Mouse (Mus musculus): ENCODE results near the gene Heatr5b. TPM values are rescaled to one million over a fixed set of nuclear protein-coding genes. Genes with fewer than 3 reads are reported as not detected.

The Heatr5b gene
- 14.4 and 16.3 TPM in 2 replicates for polyA plus RNA-seq (2015; fragmentation: Nextera tagmentation; extraction: Ambion mirVana)

DNA sequence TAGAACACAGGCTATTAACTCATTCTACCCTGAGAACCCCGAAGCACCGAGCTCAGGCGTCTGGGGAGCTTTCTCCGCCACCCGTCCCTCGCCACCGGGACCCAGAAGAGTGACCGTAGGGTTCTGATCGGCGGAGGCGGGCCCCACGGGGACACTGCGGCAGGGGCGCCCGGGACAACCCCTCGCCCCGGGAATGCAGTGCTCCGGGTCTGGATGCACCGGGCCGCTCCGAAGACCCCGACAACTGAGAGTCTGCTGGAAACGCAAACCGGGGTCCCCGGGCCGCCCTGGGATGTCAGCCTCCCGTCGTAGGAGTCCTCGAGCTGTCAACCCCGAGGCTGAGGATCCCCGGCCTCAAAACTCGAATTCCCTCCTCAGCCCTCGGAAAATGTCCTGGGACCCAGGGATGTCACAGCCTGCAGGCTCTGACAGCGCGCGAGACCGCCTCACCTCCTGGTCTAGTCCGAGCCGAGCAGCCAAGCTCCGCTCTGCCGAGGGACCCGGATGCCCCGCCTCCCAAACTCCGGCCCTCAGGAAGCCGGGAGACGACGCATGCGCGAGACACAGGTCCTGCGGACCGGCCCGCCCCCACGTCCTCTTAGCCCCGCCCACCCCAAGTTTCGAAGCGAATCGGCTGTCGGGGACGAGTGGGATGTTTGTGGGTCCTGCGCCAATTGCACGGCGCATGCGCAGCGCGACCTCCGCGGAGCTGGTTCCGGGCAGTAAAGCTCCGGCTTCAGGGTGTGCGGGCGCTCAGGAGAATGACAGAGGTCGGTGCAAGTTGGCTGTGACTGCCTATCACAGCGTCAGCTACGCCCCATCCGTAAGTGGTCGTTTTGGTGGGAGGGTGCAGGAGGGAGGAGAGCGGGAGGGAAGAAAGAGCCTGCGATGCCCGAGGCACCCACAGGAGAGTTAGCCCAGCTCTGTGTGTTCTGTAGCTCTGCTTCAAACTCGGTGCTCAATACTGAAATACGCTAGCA lies at the start of gene Heatr5b, which contains the start of gene Gpatch11:
Gene Heatr5b (minus strand): TSS at position 509 of the 980 bp plus-strand sequence.
Gene Gpatch11 (plus strand): TSS at position 712 of the 980 bp plus-strand sequence.
- WGBS, result 0% methylated on average over 81 of the region's 81 CpGs
- peak; percentile 99 for ATAC-seq (ENCODE audit: low read depth)
- peaks cover 8% of the 10 kb centered on the region for H3K36me3 ChIP-seq (ENCODE audit: control insufficient read depth, insufficient read depth, low read length)

DNA sequence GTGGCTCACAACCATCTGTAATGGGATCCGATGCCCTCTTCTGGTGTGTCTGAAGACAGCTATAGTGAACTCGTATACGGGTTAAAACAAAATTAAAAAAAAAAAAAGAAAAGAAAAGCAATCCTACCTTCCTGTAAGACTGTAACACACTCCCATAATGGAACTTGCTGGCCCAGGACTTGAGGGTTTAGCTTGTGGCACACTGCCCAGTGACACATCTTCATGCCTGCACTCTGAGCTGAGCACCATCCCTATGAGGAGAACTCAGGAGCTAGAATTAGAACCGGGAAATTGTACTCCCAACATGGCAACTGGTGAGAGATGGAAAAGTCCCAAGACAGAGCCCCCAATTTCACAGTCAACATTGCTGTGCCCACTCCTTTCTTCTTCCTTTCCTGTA lies 48.1 kb upstream of the Heatr5b start:
- no peaks in the 10 kb centered on the region for H3K27me3 ChIP-seq (ENCODE audit: control insufficient read depth, insufficient read depth, low read depth, low read length)
- WGBS, result 90% methylated on average over 4 of the region's 4 CpGs
- H3K36me3 ChIP-seq (ENCODE audit: control insufficient read depth, insufficient read depth, low read length), result no peaks in the 10 kb centered on the region
- H3K4me2 ChIP-seq (ENCODE audit: low read depth, low read length), result no peak overlapping the region
- no peak for ATAC-seq (ENCODE audit: low read depth)
- H3K27ac ChIP-seq (ENCODE audit: low read length), result no peak overlapping the region
- H3K9me3 ChIP-seq (ENCODE audit: control insufficient read depth, low read length), result peaks cover 3% of the 10 kb centered on the region; the same call in 1 of the 2 replicates
- no peak overlapping the region for H3K4me3 ChIP-seq (ENCODE audit: low read length)
- H3K9ac ChIP-seq (ENCODE audit: low read length), result no peak overlapping the region
- H3K4me1 ChIP-seq (replicated peaks; ENCODE audit: control insufficient read depth, insufficient read depth, low read length), result peaks cover 6% of the 10 kb centered on the region; the same call in 1 of the 2 replicates

More for the DNA sequence above, at the start of gene Heatr5b, which contains the start of gene Gpatch11:
- H3K27me3 ChIP-seq (ENCODE audit: control insufficient read depth, insufficient read depth, low read depth, low read length), result no peaks in the 10 kb centered on the region
- peak within 1 kb of the TSS; percentile 94 for H3K4me2 ChIP-seq (ENCODE audit: low read depth, low read length)
- H3K4me1 ChIP-seq (replicated peaks; ENCODE audit: control insufficient read depth, insufficient read depth, low read length), result peaks cover 2% of the 10 kb centered on the region; the same call in 1 of the 2 replicates
- peak within 1 kb of the TSS; percentile 94 for H3K4me3 ChIP-seq (ENCODE audit: low read length)
- no peaks in the 10 kb centered on the region for H3K9me3 ChIP-seq (ENCODE audit: control insufficient read depth, low read length)
- peak within 1 kb of the TSS; percentile 86 for H3K9ac ChIP-seq (ENCODE audit: low read length)
- peak within 1 kb of the TSS; percentile 88 for H3K27ac ChIP-seq (ENCODE audit: low read length)

DNA sequence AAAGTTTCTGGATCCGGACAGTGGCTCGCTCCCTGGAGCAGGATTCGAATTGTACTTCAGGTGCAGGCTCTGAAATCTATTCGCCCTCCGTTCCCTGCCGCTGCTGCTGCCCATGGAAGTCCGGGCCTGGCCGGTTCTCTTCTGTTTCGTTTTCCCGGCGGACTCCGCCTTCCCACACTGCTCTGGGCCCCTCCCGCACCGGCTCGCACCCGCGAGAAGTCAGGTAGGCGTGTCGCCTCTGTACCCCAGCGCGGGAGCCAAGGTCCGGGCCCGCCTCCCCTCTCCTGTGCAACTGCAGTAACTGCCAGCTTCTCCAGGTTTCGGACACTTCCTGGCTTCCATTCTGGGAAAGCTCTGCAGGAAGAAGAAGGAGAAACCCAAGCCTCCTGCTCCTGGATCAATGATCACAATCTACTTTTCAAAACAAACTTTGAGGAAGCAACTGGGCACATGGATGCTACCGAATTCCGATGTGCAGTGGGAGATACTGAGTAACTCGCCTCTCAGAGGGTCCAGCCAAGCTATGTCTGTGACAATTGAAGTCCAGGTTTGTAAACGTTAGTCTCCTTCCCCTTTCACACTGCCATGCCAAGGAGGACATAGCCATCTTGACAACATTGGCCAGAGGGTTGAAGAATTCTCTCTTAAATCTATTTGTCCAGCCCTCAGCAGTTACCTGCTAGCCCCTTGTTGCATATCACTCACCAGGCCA lies 47.4 kb upstream of the Heatr5b start, which contains the start of gene Eif2ak2:
Gene Eif2ak2 (minus strand): TSS at position 173 of the 712 bp plus-strand sequence.
- Histone ChIP-seq H3K4me2 (ENCODE audit: low read depth, low read length) (peak within 1 kb of the TSS; percentile 54), H3K4me1 (replicated peaks; ENCODE audit: control insufficient read depth, insufficient read depth, low read length) (peaks cover 6% of the 10 kb centered on the region; the same call in 1 of the 2 replicates), H3K36me3 (ENCODE audit: control insufficient read depth, insufficient read depth, low read length) (no peaks in the 10 kb centered on the region), H3K4me3 (ENCODE audit: low read length) (peak within 1 kb of the TSS; percentile 73), H3K27me3 (ENCODE audit: control insufficient read depth, insufficient read depth, low read depth, low read length) (no peaks in the 10 kb centered on the region), H3K9ac (ENCODE audit: low read length) (peak within 1 kb of the TSS; percentile 80), H3K27ac (ENCODE audit: low read length) (peak within 1 kb of the TSS; percentile 86), H3K9me3 (ENCODE audit: control insufficient read depth, low read length) (peaks cover 3% of the 10 kb centered on the region; the same call in 1 of the 2 replicates)
- ATAC-seq (ENCODE audit: low read depth), result peak; percentile 99
- under 1% methylated on average over 28 of the region's 28 CpGs for WGBS

DNA sequence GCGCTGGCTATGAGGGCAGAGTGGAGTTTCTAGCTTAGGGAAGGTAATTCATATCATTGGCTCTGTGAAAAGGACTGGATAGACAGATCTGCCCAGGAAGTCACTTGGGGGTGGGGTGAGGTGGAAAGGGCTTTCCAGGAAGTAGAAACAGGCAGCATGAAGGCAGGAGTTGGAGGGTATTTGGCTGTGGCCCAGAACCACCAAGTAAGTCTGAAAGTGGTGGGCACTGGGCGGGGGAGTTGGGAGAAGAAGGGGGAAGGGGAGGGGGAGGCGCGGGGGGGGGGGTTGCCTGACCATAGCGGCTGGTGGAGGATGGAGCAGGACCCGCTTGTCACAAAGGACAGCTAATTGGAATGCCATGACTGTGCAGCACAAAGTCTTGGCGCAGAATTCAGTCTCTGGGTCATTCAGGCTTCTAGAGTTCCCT lies 46.7 kb upstream of the Heatr5b start:
- ATAC-seq (ENCODE audit: low read depth), result peak; percentile 65
- peak overlapping the region; percentile 80 for H3K9ac ChIP-seq (ENCODE audit: low read length)
- H3K4me1 ChIP-seq (replicated peaks; ENCODE audit: control insufficient read depth, insufficient read depth, low read length), result peaks cover 6% of the 10 kb centered on the region; the same call in 1 of the 2 replicates
- H3K36me3 ChIP-seq (ENCODE audit: control insufficient read depth, insufficient read depth, low read length), result peaks cover 2% of the 10 kb centered on the region; the same call in 1 of the 2 replicates
- 12% methylated on average over 4 of the region's 7 CpGs for WGBS
- no peaks in the 10 kb centered on the region for H3K27me3 ChIP-seq (ENCODE audit: control insufficient read depth, insufficient read depth, low read depth, low read length)
- peak overlapping the region; percentile 73 for H3K4me3 ChIP-seq (ENCODE audit: low read length)
- peak overlapping the region; percentile 86 for H3K27ac ChIP-seq (ENCODE audit: low read length)
- H3K9me3 ChIP-seq (ENCODE audit: control insufficient read depth, low read length), result peaks cover 3% of the 10 kb centered on the region; the same call in 1 of the 2 replicates
- peak overlapping the region; percentile 54 for H3K4me2 ChIP-seq (ENCODE audit: low read depth, low read length)

DNA sequence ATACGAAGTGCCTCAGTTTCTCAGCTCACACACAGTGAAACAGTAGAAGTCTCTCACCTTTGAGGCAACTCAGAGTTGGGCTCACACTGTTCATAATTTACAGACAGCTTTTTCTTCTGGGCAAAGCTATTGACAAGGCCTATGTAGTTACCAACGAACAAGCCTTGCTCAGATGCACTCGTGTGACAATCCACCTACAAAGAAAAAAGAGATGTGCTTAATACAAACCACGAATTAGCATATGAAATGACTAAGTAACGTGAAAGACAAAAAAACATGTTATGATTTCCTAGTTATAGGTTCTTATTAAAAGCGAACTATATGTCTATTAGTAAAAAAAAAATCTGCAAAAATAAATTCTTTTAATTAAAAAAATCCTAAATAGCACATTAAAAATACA lies 38.7 kb upstream of the Heatr5b start:
- Histone ChIP-seq H3K4me2 (ENCODE audit: low read depth, low read length) (no peak overlapping the region), H3K27ac (ENCODE audit: low read length) (no peak overlapping the region), H3K9me3 (ENCODE audit: control insufficient read depth, low read length) (no peaks in the 10 kb centered on the region), H3K4me1 (replicated peaks; ENCODE audit: control insufficient read depth, insufficient read depth, low read length) (no peaks in the 10 kb centered on the region), H3K4me3 (ENCODE audit: low read length) (no peak overlapping the region), H3K27me3 (ENCODE audit: control insufficient read depth, insufficient read depth, low read depth, low read length) (no peaks in the 10 kb centered on the region), H3K36me3 (ENCODE audit: control insufficient read depth, insufficient read depth, low read length) (peaks cover 4% of the 10 kb centered on the region; the same call in 1 of the 2 replicates), H3K9ac (ENCODE audit: low read length) (no peak overlapping the region)
- 90% methylated on average over 6 of the region's 6 CpGs for WGBS
- ATAC-seq (ENCODE audit: low read depth), result no peak

DNA sequence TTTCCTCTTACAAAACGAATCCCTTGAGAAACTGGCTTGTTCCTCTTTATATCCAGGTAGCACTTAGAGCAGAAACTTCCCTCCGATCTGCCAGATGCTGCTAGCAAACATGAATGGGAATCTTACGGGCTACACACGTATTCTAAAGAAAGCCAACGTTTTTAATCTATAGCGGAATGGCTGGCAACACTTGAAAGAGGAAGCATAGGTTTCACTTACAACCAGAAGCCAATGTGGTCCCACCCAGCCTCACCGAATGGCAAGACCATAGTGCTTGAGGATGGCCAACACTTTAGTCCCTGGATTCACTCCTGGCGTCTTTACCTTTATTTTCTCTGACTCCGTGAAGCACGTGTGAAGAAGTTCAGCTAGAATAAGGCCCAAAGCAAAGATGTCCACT lies 21.1 kb upstream of the Heatr5b start:
- H3K27me3 ChIP-seq (ENCODE audit: control insufficient read depth, insufficient read depth, low read depth, low read length), result no peaks in the 10 kb centered on the region
- peaks cover 14% of the 10 kb centered on the region; the same call in 1 of the 2 replicates for H3K36me3 ChIP-seq (ENCODE audit: control insufficient read depth, insufficient read depth, low read length)
- no peaks in the 10 kb centered on the region for H3K9me3 ChIP-seq (ENCODE audit: control insufficient read depth, low read length)
- H3K9ac ChIP-seq (ENCODE audit: low read length), result no peak overlapping the region
- H3K4me1 ChIP-seq (replicated peaks; ENCODE audit: control insufficient read depth, insufficient read depth, low read length), result no peaks in the 10 kb centered on the region
- no peak overlapping the region for H3K4me3 ChIP-seq (ENCODE audit: low read length)
- no peak overlapping the region for H3K4me2 ChIP-seq (ENCODE audit: low read depth, low read length)
- H3K27ac ChIP-seq (ENCODE audit: low read length), result no peak overlapping the region
- no peak for ATAC-seq (ENCODE audit: low read depth)
- 85% methylated on average over 10 of the region's 10 CpGs for WGBS

DNA sequence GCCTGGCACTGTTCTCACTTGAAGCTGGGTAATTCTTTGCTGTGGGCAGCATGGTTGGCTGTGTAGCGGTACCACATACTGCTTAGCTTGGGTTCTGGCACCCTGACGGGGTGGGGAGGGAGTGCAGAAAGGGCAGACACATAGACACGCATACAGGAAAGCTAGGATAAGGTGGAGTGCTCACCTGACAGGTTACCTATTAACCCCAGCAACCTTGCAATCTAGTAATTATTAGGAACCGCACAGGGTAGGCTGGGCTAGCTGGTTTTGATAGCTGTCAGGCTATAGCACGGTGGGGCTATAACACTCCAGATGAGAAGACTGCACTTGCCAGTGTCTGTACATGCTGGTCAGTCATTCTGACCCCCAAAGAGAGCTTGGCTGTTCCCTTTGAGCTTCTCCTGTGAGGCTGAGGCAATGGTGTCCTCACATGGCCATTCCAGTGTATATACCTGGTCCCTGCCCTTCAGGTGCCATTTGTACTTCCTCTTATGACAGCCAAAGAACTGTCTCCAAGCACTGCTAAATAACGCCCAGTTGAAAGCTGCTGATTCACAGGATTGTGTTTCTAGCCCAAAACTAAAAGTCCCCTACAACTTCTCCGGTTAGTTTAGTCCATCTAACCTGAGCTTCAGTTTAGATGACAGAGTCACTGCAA lies 7.2 kb upstream of the Heatr5b start:
- no peak for ATAC-seq (ENCODE audit: low read depth)
- H3K27ac ChIP-seq (ENCODE audit: low read length), result no peak overlapping the region
- H3K36me3 ChIP-seq (ENCODE audit: control insufficient read depth, insufficient read depth, low read length), result peaks cover 21% of the 10 kb centered on the region
- H3K9ac ChIP-seq (ENCODE audit: low read length), result no peak overlapping the region
- H3K9me3 ChIP-seq (ENCODE audit: control insufficient read depth, low read length), result no peaks in the 10 kb centered on the region
- H3K4me1 ChIP-seq (replicated peaks; ENCODE audit: control insufficient read depth, insufficient read depth, low read length), result no peaks in the 10 kb centered on the region
- H3K4me3 ChIP-seq (ENCODE audit: low read length), result no peak overlapping the region
- WGBS, result 85% methylated on average over 7 of the region's 7 CpGs
- H3K27me3 ChIP-seq (ENCODE audit: control insufficient read depth, insufficient read depth, low read depth, low read length), result no peaks in the 10 kb centered on the region
- H3K4me2 ChIP-seq (ENCODE audit: low read depth, low read length), result no peak overlapping the region

DNA sequence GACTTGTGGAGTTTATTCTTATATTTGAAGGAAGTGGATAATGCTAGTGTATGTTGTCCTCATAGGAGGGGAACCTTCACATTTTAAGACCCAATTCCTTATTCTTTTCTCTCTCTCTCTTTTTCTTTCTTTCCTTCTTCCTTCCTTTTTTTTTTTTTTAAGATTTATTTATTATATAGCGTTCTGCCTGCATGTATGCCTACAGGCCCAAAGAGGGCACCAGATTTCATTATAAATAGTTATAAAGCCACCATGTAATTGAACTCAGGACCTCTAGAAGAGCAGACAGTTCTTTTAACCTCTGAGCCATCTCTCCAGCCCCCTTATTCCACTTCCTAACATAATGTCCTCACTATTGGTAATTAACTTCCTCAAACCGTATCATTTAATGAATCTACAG lies 892 bp upstream of the Heatr5b start:
- peak overlapping the region; percentile 94 for H3K4me3 ChIP-seq (ENCODE audit: low read length)
- 25% methylated on average over 2 of the region's 2 CpGs for WGBS
- peak overlapping the region; percentile 94 for H3K4me2 ChIP-seq (ENCODE audit: low read depth, low read length)
- H3K9me3 ChIP-seq (ENCODE audit: control insufficient read depth, low read length), result no peaks in the 10 kb centered on the region
- H3K36me3 ChIP-seq (ENCODE audit: control insufficient read depth, insufficient read depth, low read length), result peaks cover 8% of the 10 kb centered on the region
- H3K27me3 ChIP-seq (ENCODE audit: control insufficient read depth, insufficient read depth, low read depth, low read length), result no peaks in the 10 kb centered on the region
- peaks cover 2% of the 10 kb centered on the region; the same call in 1 of the 2 replicates for H3K4me1 ChIP-seq (replicated peaks; ENCODE audit: control insufficient read depth, insufficient read depth, low read length)
- peak overlapping the region; percentile 79 for H3K27ac ChIP-seq (ENCODE audit: low read length)
- no peak for ATAC-seq (ENCODE audit: low read depth)
- H3K9ac ChIP-seq (ENCODE audit: low read length), result peak overlapping the region; percentile 68

Measured in lung, embryonic 16.5 days (tissue).